Mouse (Mus musculus): ENCODE measurements around the gene Cyp2j8. TPM values are rescaled to one million over a fixed set of nuclear protein-coding genes. Genes with fewer than 3 reads are reported as not detected.
"Not testable (repeated sequence)": the region's sequence is repeated elsewhere in the genome, so short reads cannot be mapped to it uniquely, and the experiment has no call there.

Gene Cyp2j8
- not detected in 2 replicates for polyA plus RNA-seq (2015; fragmentation: Nextera tagmentation; extraction: Ambion mirVana)

DNA sequence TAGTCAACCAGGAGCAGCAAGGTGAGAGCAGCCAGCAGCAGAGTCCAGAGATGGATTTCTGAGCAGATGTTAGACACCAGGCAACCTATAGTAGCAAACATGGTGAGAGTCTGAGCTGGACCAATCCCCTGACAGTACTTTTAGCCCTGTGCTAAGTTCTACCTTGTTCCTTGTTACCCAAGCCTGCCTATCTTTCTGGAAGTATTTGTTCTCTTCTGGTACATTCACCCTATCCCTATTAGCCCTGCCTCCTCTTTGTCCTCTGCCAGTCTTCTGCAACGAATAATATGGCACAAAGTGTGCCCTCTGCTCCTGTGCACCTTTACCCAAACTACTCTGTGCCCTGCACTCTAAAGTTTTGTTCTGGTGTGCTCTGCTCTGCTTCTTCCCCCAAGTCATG, at the start of gene Cyp2j8:
Cyp2j8 (minus strand) TSS at position 101 of the 400 bp plus-strand sequence.
- Histone ChIP-seq H3K4me2 (no peak within 1 kb of the TSS), H3K9me3 (no peaks in the 10 kb centered on the region)

DNA sequence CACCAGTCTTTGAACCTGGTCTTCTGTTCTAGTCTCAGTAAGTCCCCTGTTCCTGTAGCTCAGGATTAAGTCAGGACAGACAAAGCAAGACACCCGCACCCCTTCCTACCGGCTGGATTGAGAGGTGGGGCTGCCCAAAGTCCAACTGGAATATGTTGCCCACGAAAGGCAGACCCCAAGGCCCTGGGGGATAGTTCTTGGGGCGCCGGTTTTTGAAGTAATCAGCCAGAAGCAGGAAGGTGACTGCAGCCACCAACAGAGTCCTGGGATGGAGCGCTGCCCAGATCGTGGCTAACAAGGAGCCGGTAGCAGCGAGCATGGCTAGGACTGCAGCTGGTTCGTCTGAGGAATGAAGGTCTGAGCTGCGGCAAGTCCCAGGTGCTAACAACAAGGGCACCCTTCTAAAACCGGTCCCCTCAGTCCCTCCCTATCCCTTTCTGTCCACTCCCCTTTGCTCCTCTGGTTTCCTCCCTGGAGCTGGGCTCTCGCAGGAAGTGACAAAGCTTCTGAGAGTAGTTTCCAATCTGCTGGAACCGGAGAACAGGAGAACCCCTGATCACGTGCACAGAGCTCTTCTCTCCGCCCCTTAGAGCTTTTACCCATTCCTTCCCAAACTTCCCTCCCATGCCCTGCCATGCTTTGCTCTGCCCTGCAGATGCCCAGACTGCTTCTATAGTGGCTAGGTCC, 46.1 kb upstream of the Cyp2j8 start, which contains the start of gene Cyp2j6:
Cyp2j6 (minus strand) TSS at position 529 of the 687 bp plus-strand sequence.
- Histone ChIP-seq H3K4me2 (peak within 1 kb of the TSS; percentile 78), H3K4me3 (peak within 1 kb of the TSS; percentile 76), H3K9me3 (no peaks in the 10 kb centered on the region), H3K27me3 (replicated peaks) (no peaks in the 10 kb centered on the region), H3K9ac (peak within 1 kb of the TSS; percentile 88), H3K4me1 (peaks cover 18% of the 10 kb centered on the region; the same call in 1 of the 2 replicates), H3K36me3 (no peaks in the 10 kb centered on the region), H3K27ac (replicated peaks) (peak within 1 kb of the TSS; percentile 74)
- WGBS, result under 1% methylated on average over 16 of the region's 16 CpGs
- ATAC-seq (ENCODE audit: extremely low read depth, insufficient number of reproducible peaks, low FRiP score, low TSS enrichment), result peak; percentile 79; the same call in 1 of the 2 replicates

More for the DNA sequence above, at the start of gene Cyp2j8:
- Histone ChIP-seq H3K36me3 (no peaks in the 10 kb centered on the region), H3K27ac (replicated peaks) (no peak within 1 kb of the TSS), H3K4me3 (no peak within 1 kb of the TSS), H3K9ac (no peak within 1 kb of the TSS), H3K27me3 (replicated peaks) (no peaks in the 10 kb centered on the region), H3K4me1 (no peaks in the 10 kb centered on the region)
- ATAC-seq (ENCODE audit: extremely low read depth, insufficient number of reproducible peaks, low FRiP score, low TSS enrichment), result no peak
- 60% methylated on average over 1 of the region's 1 CpGs for WGBS

DNA sequence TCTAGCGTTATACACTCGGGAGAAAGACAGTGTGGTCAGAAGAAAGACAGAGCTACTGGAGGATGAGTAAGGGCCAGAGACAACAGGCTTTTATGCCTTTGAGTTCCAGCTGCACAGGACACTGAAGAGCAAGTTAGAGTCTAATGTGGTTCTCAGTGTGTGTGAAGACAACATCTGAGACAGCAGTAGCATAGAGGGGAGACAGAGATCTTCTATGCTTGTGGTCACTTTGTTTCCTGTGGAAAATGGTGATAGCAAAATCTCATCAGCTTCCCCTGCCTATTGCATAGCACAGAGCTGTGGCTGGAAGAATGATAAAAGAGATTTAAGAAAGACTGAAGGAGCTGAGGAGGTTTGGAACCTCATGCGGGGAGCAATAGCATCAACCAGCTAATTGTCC, 44.4 kb upstream of the Cyp2j8 start:
- H3K4me1 ChIP-seq, result peaks cover 18% of the 10 kb centered on the region; the same call in 1 of the 2 replicates
- H3K36me3 ChIP-seq, result no peaks in the 10 kb centered on the region
- no peaks in the 10 kb centered on the region for H3K9me3 ChIP-seq
- H3K27ac ChIP-seq (replicated peaks), result no peak overlapping the region
- no peaks in the 10 kb centered on the region for H3K27me3 ChIP-seq (replicated peaks)
- H3K4me2 ChIP-seq, result peak overlapping the region; percentile 35
- no peak overlapping the region for H3K9ac ChIP-seq
- 81% methylated on average over 3 of the region's 3 CpGs for WGBS
- ATAC-seq (ENCODE audit: extremely low read depth, insufficient number of reproducible peaks, low FRiP score, low TSS enrichment), result no peak
- no peak overlapping the region for H3K4me3 ChIP-seq

DNA sequence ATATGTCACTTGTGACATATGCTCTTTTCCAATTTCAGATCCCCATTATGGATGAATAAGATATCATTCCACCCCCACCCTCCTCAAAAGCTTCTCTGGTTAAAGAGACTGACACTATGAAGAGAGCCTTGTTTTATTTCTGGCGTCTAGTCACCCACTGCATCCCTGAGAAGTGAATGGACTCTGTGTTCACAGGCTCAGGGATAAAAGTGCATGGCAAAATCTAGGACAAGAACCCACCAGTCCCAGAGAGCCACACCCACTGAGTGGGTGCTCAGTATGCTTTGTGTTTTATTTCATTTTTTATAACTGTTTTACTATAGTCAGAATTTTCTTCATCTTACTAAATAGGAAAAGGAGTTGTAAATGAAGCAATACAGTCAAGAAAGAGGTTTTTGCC, 38.8 kb upstream of the Cyp2j8 start:
- no peak overlapping the region for H3K9ac ChIP-seq
- H3K27ac ChIP-seq (replicated peaks), result no peak overlapping the region
- no peaks in the 10 kb centered on the region for H3K9me3 ChIP-seq
- H3K27me3 ChIP-seq (replicated peaks), result no peaks in the 10 kb centered on the region
- H3K4me1 ChIP-seq, result 0 out of 2 replicates have a peak, but pooled peaks cover under 1% of the 10 kb centered on the region
- no peak overlapping the region for H3K4me2 ChIP-seq
- WGBS, result 50% methylated on average over 1 of the region's 1 CpGs
- H3K36me3 ChIP-seq, result no peaks in the 10 kb centered on the region
- H3K4me3 ChIP-seq, result no peak overlapping the region
- no peak for ATAC-seq (ENCODE audit: extremely low read depth, insufficient number of reproducible peaks, low FRiP score, low TSS enrichment)

DNA sequence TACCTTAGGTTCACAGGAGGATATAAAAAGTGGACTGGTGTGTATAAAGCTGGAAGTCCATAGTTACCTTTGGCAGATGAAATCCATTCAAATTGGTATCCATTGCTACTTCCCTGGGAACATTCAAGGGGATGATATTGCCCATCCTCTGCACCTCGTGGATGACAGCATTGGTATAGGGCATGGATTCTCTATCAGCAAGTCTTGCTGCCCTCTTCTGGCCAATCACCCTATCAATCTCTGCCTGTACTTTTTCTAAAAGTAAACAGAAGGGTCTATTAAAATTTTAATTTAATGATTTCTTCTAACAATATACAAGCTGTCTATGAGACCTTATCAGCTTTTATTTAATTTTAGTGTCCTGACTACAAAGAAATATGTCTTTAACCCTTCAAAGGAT, 18.6 kb upstream of the Cyp2j8 start:
- H3K9me3 ChIP-seq, result no peaks in the 10 kb centered on the region

DNA sequence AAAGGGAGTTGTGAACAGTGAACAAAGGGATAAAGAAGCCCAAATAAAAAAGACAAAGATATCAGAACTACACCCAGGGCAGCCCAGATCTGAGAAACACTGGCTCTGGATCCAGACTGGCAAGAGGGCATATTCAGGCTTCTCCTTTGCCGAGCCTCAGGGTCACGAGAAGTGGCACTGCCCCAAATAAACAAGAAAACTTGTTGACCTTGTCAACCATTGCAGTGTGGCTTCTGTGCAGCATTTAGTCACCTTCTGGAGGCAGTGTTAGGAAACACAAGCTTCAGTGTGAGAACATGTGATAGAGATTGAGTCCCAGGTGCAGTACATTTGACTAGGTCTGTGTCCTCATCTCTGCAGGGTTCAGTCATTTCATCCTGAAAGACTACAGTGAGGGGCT, 15.1 kb upstream of the Cyp2j8 start:
- H3K9me3 ChIP-seq, result no peaks in the 10 kb centered on the region
- no peak overlapping the region for H3K9ac ChIP-seq
- peaks cover 24% of the 10 kb centered on the region for H3K36me3 ChIP-seq
- no peaks in the 10 kb centered on the region for H3K27me3 ChIP-seq (replicated peaks)
- no peaks in the 10 kb centered on the region for H3K4me1 ChIP-seq
- H3K4me2 ChIP-seq, result no peak overlapping the region
- H3K27ac ChIP-seq (replicated peaks), result no peak overlapping the region
- WGBS, result 73% methylated on average over 2 of the region's 2 CpGs
- no peak for ATAC-seq (ENCODE audit: extremely low read depth, insufficient number of reproducible peaks, low FRiP score, low TSS enrichment)
- H3K4me3 ChIP-seq, result no peak overlapping the region

More for the DNA sequence above, 18.6 kb upstream of the Cyp2j8 start:
- Histone ChIP-seq H3K27ac (replicated peaks) (no peak overlapping the region), H3K4me1 (no peaks in the 10 kb centered on the region), H3K9ac (no peak overlapping the region), H3K27me3 (replicated peaks) (no peaks in the 10 kb centered on the region), H3K4me2 (no peak overlapping the region), H3K4me3 (no peak overlapping the region), H3K36me3 (peaks cover 23% of the 10 kb centered on the region)
- 23% methylated on average over 1 of the region's 1 CpGs for WGBS
- ATAC-seq (ENCODE audit: extremely low read depth, insufficient number of reproducible peaks, low FRiP score, low TSS enrichment), result no peak

DNA sequence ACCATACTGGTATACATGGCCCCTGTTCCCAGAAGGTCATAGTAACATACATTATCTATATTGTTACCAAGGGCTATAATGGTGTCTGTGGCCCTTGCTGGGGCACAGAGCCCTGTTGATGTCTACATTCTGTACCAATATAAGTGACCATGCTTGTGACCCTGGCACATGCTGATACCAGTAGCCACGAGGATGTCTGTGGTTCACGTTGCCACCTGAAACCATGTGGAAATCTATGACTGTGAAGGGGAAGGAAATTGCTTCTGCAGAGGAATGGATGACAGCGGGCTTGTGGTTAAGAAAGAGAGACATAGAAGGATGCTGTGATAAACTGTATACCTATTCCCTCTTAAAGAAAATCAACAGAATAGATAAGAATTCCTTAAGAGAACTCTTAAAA, 2.9 kb upstream of the Cyp2j8 start:
- Histone ChIP-seq H3K36me3 (no peaks in the 10 kb centered on the region), H3K4me3 (no peak overlapping the region), H3K9ac (no peak overlapping the region), H3K4me2 (no peak overlapping the region), H3K27ac (replicated peaks) (no peak overlapping the region), H3K27me3 (replicated peaks) (no peaks in the 10 kb centered on the region), H3K4me1 (no peaks in the 10 kb centered on the region), H3K9me3 (no peaks in the 10 kb centered on the region)
- 70% methylated on average over 3 of the region's 3 CpGs for WGBS
- ATAC-seq (ENCODE audit: extremely low read depth, insufficient number of reproducible peaks, low FRiP score, low TSS enrichment), result no peak

DNA sequence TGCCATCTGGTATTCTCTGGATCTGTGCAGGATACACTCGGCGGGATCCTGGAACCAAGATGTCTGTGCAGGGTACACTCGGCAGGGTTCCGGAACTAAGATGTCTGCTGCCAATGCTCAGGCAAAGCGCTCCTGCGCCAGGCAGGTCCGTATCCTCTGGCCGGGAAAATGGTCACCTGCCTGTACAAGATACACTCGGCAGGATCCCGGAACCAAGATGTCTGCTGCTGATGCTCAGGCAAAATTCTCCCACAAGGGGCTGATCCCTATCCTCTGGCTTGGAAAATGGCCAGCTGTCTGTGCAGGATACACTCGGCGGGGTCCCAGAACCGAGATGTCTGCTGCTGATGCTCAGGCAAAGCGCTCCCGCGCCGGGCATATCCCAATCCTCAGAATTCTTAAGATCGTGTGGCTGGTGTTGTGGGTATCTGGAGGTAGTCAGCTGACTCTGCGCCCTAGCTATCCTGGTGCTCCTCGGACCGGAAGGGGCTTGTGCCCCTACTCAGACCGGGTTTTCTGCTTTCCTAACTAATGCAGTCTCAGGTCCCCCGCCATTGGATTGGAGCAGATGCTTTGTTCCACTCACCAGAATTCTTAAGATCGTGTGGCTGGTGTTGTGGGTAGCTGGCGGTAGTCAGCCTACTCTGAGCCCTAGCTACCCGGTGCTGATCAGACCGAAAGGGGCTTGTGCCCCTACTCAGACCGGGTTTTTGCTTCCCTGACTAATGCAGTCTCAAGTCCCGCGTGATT, 43.7 kb downstream of the Cyp2j8 start:
- not testable (repeated sequence) for H3K9ac ChIP-seq; H3K4me3 ChIP-seq; H3K9me3 ChIP-seq; H3K4me2 ChIP-seq; H3K36me3 ChIP-seq; H3K27me3 ChIP-seq (replicated peaks); H3K4me1 ChIP-seq; ATAC-seq (ENCODE audit: extremely low read depth, insufficient number of reproducible peaks, low FRiP score, low TSS enrichment); H3K27ac ChIP-seq (replicated peaks)
- 71% methylated on average over 30 of the region's 30 CpGs for WGBS

Other genes starting within 250 kb of the Cyp2j8 start
- not detected in 2 replicates for gene Cyp2j11, start 158.7 kb downstream of the Cyp2j8 start, polyA plus RNA-seq (2015; fragmentation: Nextera tagmentation; extraction: Ambion mirVana)
- gene Cyp2j6, start 46.3 kb upstream of the Cyp2j8 start, polyA plus RNA-seq (2015; fragmentation: Nextera tagmentation; extraction: Ambion mirVana), result 4.1 and 4.4 TPM in 2 replicates
- 0.63 and 1.0 TPM in 2 replicates for gene Cyp2j9, start 84.2 kb upstream of the Cyp2j8 start, polyA plus RNA-seq (2015; fragmentation: Nextera tagmentation; extraction: Ambion mirVana)
- gene Cyp2j5, start 156.8 kb upstream of the Cyp2j8 start, polyA plus RNA-seq (2015; fragmentation: Nextera tagmentation; extraction: Ambion mirVana), result not detected in 2 replicates

Measured in heart, embryonic 13.5 days (tissue).